Mouse (Mus musculus) cerebellum, adult 8-10 months (tissue): ENCODE data around the gene Art5.
"Not testable (repeated sequence)": the region's sequence is repeated elsewhere in the genome, so short reads cannot be mapped to it uniquely, and the experiment has no call there.

Experiments
- DNase-seq: peaks from one replicate; pipeline ENCODE4 v3.0.0; 2022

Art5 gene

DNA sequence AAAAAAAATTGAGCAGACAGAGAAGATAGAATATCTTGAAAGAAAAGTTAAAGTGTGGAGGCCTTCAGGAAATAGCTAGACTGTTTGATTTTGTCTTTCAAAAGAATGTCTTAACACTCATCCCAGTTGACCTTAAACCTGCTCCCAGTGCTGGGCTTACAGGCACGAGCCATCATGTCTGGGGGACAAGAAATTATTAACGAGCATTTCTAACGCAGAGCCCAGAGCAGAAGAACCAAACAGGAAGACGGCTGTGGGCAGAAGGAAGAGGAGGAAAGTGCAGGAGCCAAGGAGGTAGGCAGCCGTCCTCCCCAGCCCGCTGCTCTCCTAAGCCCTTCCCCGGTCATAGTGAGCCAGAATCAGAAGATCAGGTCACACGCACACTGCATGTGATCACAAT, 29.0 kb downstream of the Art5 start:
- no peak for DNase-seq

DNA sequence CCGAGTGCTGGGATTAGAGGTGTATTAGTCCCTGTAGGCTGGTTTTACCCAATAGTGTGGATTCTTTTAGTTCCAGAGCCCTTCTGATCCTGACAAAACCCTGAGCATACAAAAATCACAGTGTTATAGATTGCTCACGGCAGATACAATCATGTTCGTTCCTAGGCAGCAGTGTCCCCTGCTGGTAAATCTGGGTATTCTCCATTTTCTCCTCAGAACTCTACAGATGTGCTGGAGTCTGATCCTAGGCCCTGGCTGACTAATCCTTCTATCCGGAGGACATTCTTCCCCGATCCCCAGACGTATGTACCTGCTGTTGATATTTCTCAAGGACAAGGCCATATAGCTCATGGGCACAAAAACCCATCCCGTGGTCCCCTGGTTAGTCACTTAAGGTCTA, 30.8 kb downstream of the Art5 start:
- DNase-seq = peak; percentile 30

DNA sequence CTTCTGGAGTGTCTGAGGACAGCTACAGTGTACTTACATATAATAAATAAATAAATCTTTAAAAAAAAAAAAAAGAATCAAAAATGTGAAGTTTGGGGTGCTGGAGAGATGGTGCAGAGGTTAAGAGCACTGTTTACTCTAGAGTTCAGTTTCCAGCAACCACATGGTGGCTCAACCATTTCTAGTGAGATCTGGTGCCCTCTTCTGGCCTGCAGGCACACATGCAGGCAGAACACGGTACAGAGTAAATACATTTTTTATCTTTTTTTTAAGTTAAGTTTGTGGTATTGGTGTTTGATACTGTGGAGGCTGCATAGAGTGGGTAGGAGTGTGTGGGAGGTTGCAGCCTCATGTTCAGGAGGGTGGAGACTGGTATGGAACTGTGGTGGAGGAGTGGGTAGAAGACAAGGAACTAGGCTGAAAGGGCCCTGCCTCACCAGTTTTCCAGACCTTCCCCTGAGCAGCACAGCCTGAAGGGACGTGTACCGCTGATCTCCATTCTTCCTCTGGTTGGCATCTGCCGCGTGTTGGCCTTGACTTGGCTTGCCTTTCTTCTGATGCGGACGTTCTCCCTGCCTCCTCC, 32.5 kb downstream of the Art5 start:
- DNase-seq = no peak

DNA sequence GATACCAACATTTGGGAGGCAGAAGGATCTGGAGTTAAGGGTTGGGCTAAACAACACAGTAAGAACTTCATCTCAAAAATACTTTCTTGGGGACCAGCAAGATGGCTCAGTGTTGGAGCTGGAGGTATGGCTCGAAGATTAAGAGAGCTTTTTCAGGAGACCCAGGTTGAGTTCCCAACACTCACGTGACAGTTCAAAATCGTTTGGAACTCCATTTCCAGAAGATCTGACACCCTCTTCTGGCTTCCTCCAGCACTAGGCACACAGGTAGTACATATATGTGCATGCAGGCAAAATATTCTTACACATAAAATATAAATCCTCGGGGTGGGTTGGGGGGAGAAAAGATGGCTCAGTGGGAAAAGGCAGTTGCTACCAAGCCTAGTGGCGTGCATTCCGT, 42.9 kb downstream of the Art5 start:
- no peak for DNase-seq

DNA sequence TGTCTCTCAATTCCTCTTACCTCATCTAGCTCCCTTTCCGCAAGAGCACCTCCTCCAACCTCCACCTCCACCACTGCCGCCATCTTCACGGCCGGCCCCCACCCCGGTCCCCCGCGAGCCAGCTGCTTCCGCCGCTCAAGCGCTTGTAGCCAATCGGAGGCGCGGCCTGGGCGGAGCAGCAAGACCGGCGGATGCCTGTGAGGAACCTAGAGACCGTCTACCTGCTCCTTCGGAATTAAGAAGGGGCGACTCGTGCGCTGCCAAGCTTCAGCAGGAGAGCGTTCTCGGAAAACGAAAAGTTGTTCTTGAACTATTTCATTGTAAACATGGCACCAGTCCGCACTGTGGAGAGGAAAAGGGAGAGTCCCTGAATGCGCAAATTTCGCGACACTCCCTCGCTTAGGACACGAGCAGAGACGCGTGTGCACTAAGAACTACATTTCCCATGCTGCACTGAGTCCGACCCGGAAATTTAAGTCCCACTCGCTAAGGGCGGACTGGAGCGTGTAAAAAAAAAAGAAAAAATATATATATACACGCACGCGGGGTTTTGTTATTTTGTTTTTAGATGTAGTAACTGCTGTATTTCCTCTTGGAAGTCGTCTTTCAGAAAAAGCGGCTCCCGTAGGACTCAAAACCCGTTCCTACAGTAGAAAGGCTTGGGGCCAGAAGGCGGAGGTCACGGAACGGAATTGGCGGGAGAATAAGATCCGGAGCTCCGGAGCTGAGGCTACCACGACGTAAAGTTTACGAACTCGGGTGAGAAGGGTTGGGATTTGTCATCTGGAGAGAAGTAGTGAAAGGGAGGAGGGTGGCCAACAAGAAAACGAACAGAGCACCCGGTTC, 44.0 kb downstream of the Art5 start, which contains the start of the genes Rnf121, Xndc1 and Xntrpc:
TSS of gene Rnf121 (minus strand) at position 424 of the 846 bp plus-strand sequence.
TSS of gene Xndc1 (plus strand) at position 466 of the 846 bp plus-strand sequence.
TSS of gene Xntrpc (plus strand) at position 668 of the 846 bp plus-strand sequence.
- DNase-seq = peak; percentile 89

DNA sequence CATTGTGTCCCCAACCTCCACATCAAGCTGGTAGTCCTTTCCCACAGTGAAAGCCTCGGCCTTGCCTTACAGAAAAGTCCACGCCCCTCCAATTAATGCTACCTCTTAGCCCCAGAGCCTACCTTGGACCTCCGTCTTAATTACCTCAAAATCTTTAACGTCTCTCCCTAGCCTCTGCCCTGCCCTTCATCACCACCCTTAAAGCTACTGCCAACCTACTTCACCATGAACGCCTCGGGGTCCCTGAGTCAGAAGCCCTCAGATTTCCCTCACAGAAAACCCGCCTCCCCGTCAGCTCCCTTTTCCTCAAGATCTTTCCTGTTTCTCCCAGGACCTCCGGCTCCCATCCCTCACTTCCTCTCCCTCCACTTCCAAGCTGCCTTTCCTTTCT, 44.6 kb downstream of the Art5 start:
- DNase-seq = no peak

DNA sequence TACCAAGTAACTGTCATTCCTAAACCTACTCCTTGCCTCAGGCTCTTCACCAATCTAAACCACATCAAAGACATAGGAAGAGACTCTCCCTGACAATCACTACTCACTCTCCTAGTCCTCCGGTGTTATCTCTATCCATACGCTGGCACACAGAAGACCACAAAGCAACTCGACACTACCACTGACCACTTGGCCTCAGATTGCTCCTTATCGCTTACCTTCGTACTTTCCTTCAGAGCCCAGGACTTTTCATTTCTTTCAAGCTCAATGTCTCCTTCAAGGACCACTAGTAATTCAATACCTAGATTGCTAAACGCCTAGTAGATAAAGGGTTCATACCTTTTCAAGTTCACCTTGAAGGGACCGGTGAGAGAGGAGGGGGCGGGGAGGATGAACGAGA, 45.4 kb downstream of the Art5 start:
- DNase-seq = no peak

DNA sequence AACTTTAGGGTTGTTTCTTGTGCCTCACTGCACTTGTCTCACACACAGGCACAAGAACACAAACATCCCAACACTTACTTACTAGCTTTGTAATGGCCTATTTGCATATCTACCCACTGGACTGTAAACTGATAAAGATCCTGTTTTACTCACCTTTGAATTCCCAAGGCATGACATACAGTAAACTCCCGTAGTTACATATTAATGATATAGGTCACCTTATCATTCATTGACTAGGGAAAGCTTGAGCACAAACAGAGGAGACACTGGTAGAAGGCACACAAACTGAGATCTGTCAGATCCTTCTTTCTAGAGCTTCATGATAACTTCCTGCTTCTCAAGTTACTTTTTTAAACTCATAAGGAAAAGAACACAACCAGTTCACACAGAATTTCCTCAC, 47.1 kb downstream of the Art5 start:
- DNase-seq = no peak

DNA sequence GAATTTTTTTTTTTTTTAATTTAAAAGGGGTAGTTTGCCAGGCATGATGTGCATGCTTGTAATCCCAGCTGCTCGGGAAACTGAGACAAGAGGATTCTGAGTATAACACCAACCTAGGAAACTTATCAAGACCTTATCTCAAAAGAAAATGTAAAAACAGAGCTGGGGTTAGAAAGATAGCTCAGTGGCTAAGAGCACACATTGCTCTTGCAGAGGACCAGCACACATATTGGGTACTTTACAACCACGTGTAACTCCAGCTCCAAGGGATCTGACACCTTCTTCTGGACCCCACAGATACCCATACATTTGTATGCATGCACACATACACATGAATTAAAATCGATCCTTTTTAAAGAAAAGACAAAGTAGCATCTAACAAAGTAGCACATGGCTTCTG, 47.9 kb downstream of the Art5 start:
- DNase-seq = no peak

DNA sequence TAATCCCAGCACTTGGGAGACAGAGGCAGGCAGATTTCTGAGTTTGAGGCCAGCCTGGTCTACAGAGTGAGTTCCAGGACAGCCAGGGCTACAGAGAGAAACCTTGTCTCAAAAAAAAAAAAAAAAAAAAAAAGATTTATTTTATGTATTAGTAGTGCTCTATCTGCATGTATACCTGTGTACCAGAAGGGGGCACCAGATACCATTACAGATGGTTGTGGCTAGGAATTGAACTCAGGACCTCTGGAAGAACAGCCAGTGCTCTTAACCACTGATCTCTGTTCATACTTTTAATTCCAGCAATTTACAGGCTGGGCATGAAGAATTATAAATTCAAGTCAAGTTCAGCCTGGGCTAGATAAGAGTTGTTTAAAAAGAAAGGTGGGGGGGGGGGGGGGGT, 60.8 kb downstream of the Art5 start:
- not testable (repeated sequence) for DNase-seq
